Mouse (Mus musculus): ENCODE data around the gene Slfn14. TPM values are rescaled to one million over a fixed set of nuclear protein-coding genes. Genes with fewer than 3 reads are reported as not detected.
"Not testable (repeated sequence)": the region's sequence is repeated elsewhere in the genome, so short reads cannot be mapped to it uniquely, and the experiment has no call there.

Gene Slfn14
- polyA plus RNA-seq, 1 experiment from 2014 or later: not detected

GRCm38 (mm10) chr11:83271151-83271950 lies 15.2 kb downstream of the Slfn14 start:
- H3K4me2 ChIP-seq (ENCODE audit: low read length): peak overlapping the region; percentile 76
- no peaks in the 10 kb centered on the region for H3K9me3 ChIP-seq (ENCODE audit: control insufficient read depth, low read length)
- H3K9ac ChIP-seq (replicated peaks; ENCODE audit: low read depth, low read length): peak overlapping the region; percentile 85
- H3K36me3 ChIP-seq (ENCODE audit: control insufficient read depth, insufficient read depth): no peaks in the 10 kb centered on the region
- H3K4me1 ChIP-seq (replicated peaks; ENCODE audit: control insufficient read depth, insufficient read depth, low read length): peaks cover 6% of the 10 kb centered on the region; the same call in 1 of the 2 replicates
- no peaks in the 10 kb centered on the region for H3K27me3 ChIP-seq (replicated peaks; ENCODE audit: control insufficient read depth, insufficient read depth, low read length)
- ATAC-seq: peak; percentile 91
- peak overlapping the region; percentile 69 for H3K4me3 ChIP-seq (replicated peaks; ENCODE audit: low read length)
- WGBS: under 1% methylated on average over 26 of the region's 26 CpGs
- H3K27ac ChIP-seq (ENCODE audit: low read length): peak overlapping the region; percentile 86

GRCm38 (mm10) chr11:83270842-83271150 lies 15.7 kb downstream of the Slfn14 start:
- peak; percentile 59 for ATAC-seq
- peak overlapping the region; percentile 86 for H3K27ac ChIP-seq (ENCODE audit: low read length)
- no peaks in the 10 kb centered on the region for H3K27me3 ChIP-seq (replicated peaks; ENCODE audit: control insufficient read depth, insufficient read depth, low read length)
- peak overlapping the region; percentile 85 for H3K9ac ChIP-seq (replicated peaks; ENCODE audit: low read depth, low read length)
- WGBS: under 1% methylated on average over 6 of the region's 6 CpGs
- H3K4me2 ChIP-seq (ENCODE audit: low read length): peak overlapping the region; percentile 76
- H3K4me1 ChIP-seq (replicated peaks; ENCODE audit: control insufficient read depth, insufficient read depth, low read length): peaks cover 6% of the 10 kb centered on the region; the same call in 1 of the 2 replicates
- peak overlapping the region; percentile 69 for H3K4me3 ChIP-seq (replicated peaks; ENCODE audit: low read length)
- no peaks in the 10 kb centered on the region for H3K9me3 ChIP-seq (ENCODE audit: control insufficient read depth, low read length)
- no peaks in the 10 kb centered on the region for H3K36me3 ChIP-seq (ENCODE audit: control insufficient read depth, insufficient read depth)

GRCm38 (mm10) chr11:83263146-83263545 lies 23.4 kb downstream of the Slfn14 start:
- no peak overlapping the region for H3K9ac ChIP-seq (replicated peaks; ENCODE audit: low read depth, low read length)
- no peaks in the 10 kb centered on the region for H3K9me3 ChIP-seq (ENCODE audit: control insufficient read depth, low read length)
- H3K36me3 ChIP-seq (ENCODE audit: control insufficient read depth, insufficient read depth): no peaks in the 10 kb centered on the region
- 58% methylated on average over 3 of the region's 3 CpGs for WGBS
- H3K4me2 ChIP-seq (ENCODE audit: low read length): no peak overlapping the region
- H3K27me3 ChIP-seq (replicated peaks; ENCODE audit: control insufficient read depth, insufficient read depth, low read length): no peaks in the 10 kb centered on the region
- ATAC-seq: no peak
- H3K4me1 ChIP-seq (replicated peaks; ENCODE audit: control insufficient read depth, insufficient read depth, low read length): no peaks in the 10 kb centered on the region
- no peak overlapping the region for H3K4me3 ChIP-seq (replicated peaks; ENCODE audit: low read length)
- no peak overlapping the region for H3K27ac ChIP-seq (ENCODE audit: low read length)

GRCm38 (mm10) chr11:83262673-83263072 lies 23.9 kb downstream of the Slfn14 start:
- no peak overlapping the region for H3K4me3 ChIP-seq (replicated peaks; ENCODE audit: low read length)
- H3K36me3 ChIP-seq (ENCODE audit: control insufficient read depth, insufficient read depth): no peaks in the 10 kb centered on the region
- H3K4me2 ChIP-seq (ENCODE audit: low read length): no peak overlapping the region
- no peak overlapping the region for H3K27ac ChIP-seq (ENCODE audit: low read length)
- no peaks in the 10 kb centered on the region for H3K4me1 ChIP-seq (replicated peaks; ENCODE audit: control insufficient read depth, insufficient read depth, low read length)
- no peaks in the 10 kb centered on the region for H3K27me3 ChIP-seq (replicated peaks; ENCODE audit: control insufficient read depth, insufficient read depth, low read length)
- ATAC-seq: no peak
- no peak overlapping the region for H3K9ac ChIP-seq (replicated peaks; ENCODE audit: low read depth, low read length)
- no peaks in the 10 kb centered on the region for H3K9me3 ChIP-seq (ENCODE audit: control insufficient read depth, low read length)
- 90% methylated on average over 1 of the region's 1 CpGs for WGBS

- not testable (repeated sequence) for H3K4me1 ChIP-seq (replicated peaks; ENCODE audit: control insufficient read depth, insufficient read depth, low read length); H3K4me2 ChIP-seq (ENCODE audit: low read length); H3K36me3 ChIP-seq (ENCODE audit: control insufficient read depth, insufficient read depth); H3K4me3 ChIP-seq (replicated peaks; ENCODE audit: low read length); ATAC-seq; H3K27me3 ChIP-seq (replicated peaks; ENCODE audit: control insufficient read depth, insufficient read depth, low read length); H3K27ac ChIP-seq (ENCODE audit: low read length); H3K9ac ChIP-seq (replicated peaks; ENCODE audit: low read depth, low read length); H3K9me3 ChIP-seq (ENCODE audit: control insufficient read depth, low read length)
- WGBS: 59% methylated on average over 5 of the region's 5 CpGs
Measured at GRCm38 (mm10) chr11:83257211-83257610, 29.3 kb downstream of the Slfn14 start.

- no peak overlapping the region for H3K4me2 ChIP-seq (ENCODE audit: low read length)
- no peak for ATAC-seq
- no peak overlapping the region for H3K9ac ChIP-seq (replicated peaks; ENCODE audit: low read depth, low read length)
- H3K4me1 ChIP-seq (replicated peaks; ENCODE audit: control insufficient read depth, insufficient read depth, low read length): no peaks in the 10 kb centered on the region
- no peaks in the 10 kb centered on the region for H3K9me3 ChIP-seq (ENCODE audit: control insufficient read depth, low read length)
- H3K27ac ChIP-seq (ENCODE audit: low read length): no peak overlapping the region
- 8% methylated on average over 2 of the region's 2 CpGs for WGBS
- H3K27me3 ChIP-seq (replicated peaks; ENCODE audit: control insufficient read depth, insufficient read depth, low read length): no peaks in the 10 kb centered on the region
- no peaks in the 10 kb centered on the region for H3K36me3 ChIP-seq (ENCODE audit: control insufficient read depth, insufficient read depth)
- H3K4me3 ChIP-seq (replicated peaks; ENCODE audit: low read length): no peak overlapping the region
Measured at GRCm38 (mm10) chr11:83239811-83240210, 46.7 kb downstream of the Slfn14 start.

GRCm38 (mm10) chr11:83238389-83238788 lies 48.1 kb downstream of the Slfn14 start:
- Histone ChIP-seq H3K9ac (replicated peaks; ENCODE audit: low read depth, low read length) (no peak overlapping the region), H3K4me1 (replicated peaks; ENCODE audit: control insufficient read depth, insufficient read depth, low read length) (no peaks in the 10 kb centered on the region), H3K4me3 (replicated peaks; ENCODE audit: low read length) (no peak overlapping the region), H3K4me2 (ENCODE audit: low read length) (no peak overlapping the region), H3K27ac (ENCODE audit: low read length) (no peak overlapping the region), H3K9me3 (ENCODE audit: control insufficient read depth, low read length) (no peaks in the 10 kb centered on the region), H3K27me3 (replicated peaks; ENCODE audit: control insufficient read depth, insufficient read depth, low read length) (no peaks in the 10 kb centered on the region), H3K36me3 (ENCODE audit: control insufficient read depth, insufficient read depth) (no peaks in the 10 kb centered on the region)
- 94% methylated on average over 2 of the region's 2 CpGs for WGBS
- ATAC-seq: no peak

- H3K9ac ChIP-seq (replicated peaks; ENCODE audit: low read depth, low read length); H3K27me3 ChIP-seq (replicated peaks; ENCODE audit: control insufficient read depth, insufficient read depth, low read length); H3K36me3 ChIP-seq (ENCODE audit: control insufficient read depth, insufficient read depth); H3K4me3 ChIP-seq (replicated peaks; ENCODE audit: low read length); H3K9me3 ChIP-seq (ENCODE audit: control insufficient read depth, low read length); H3K27ac ChIP-seq (ENCODE audit: low read length); H3K4me2 ChIP-seq (ENCODE audit: low read length); ATAC-seq; H3K4me1 ChIP-seq (replicated peaks; ENCODE audit: control insufficient read depth, insufficient read depth, low read length): not testable (repeated sequence)
- 86% methylated on average over 9 of the region's 9 CpGs for WGBS
Measured at GRCm38 (mm10) chr11:83237390-83237789, 49.1 kb downstream of the Slfn14 start.

- not testable (repeated sequence) for H3K9me3 ChIP-seq (ENCODE audit: control insufficient read depth, low read length); H3K4me1 ChIP-seq (replicated peaks; ENCODE audit: control insufficient read depth, insufficient read depth, low read length); ATAC-seq; H3K4me3 ChIP-seq (replicated peaks; ENCODE audit: low read length); H3K9ac ChIP-seq (replicated peaks; ENCODE audit: low read depth, low read length); H3K27ac ChIP-seq (ENCODE audit: low read length); H3K4me2 ChIP-seq (ENCODE audit: low read length); H3K36me3 ChIP-seq (ENCODE audit: control insufficient read depth, insufficient read depth); H3K27me3 ChIP-seq (replicated peaks; ENCODE audit: control insufficient read depth, insufficient read depth, low read length)
- 42% methylated on average over 5 of the region's 5 CpGs for WGBS
Measured at GRCm38 (mm10) chr11:83233621-83234020, 52.9 kb downstream of the Slfn14 start.

- no peaks in the 10 kb centered on the region for H3K27me3 ChIP-seq (replicated peaks; ENCODE audit: control insufficient read depth, insufficient read depth, low read length)
- H3K27ac ChIP-seq (ENCODE audit: low read length): no peak overlapping the region
- no peak for ATAC-seq
- H3K9me3 ChIP-seq (ENCODE audit: control insufficient read depth, low read length): no peaks in the 10 kb centered on the region
- H3K4me2 ChIP-seq (ENCODE audit: low read length): no peak overlapping the region
- H3K36me3 ChIP-seq (ENCODE audit: control insufficient read depth, insufficient read depth): no peaks in the 10 kb centered on the region
- 64% methylated on average over 3 of the region's 3 CpGs for WGBS
- H3K4me1 ChIP-seq (replicated peaks; ENCODE audit: control insufficient read depth, insufficient read depth, low read length): no peaks in the 10 kb centered on the region
- H3K9ac ChIP-seq (replicated peaks; ENCODE audit: low read depth, low read length): no peak overlapping the region
- no peak overlapping the region for H3K4me3 ChIP-seq (replicated peaks; ENCODE audit: low read length)
Measured at GRCm38 (mm10) chr11:83230966-83231365, 55.6 kb downstream of the Slfn14 start.

All from forebrain, embryonic 16.5 days (tissue).